Mouse (Mus musculus) R1 (cell line): ENCODE data around the gene Exoc4.

Source experiments
- DNase-seq: peaks from one replicate; pipeline ENCODE4 v3.0.0-alpha.2; 2018; ENCODE audit warnings: low read depth, low spot score

Gene Exoc4

DNA sequence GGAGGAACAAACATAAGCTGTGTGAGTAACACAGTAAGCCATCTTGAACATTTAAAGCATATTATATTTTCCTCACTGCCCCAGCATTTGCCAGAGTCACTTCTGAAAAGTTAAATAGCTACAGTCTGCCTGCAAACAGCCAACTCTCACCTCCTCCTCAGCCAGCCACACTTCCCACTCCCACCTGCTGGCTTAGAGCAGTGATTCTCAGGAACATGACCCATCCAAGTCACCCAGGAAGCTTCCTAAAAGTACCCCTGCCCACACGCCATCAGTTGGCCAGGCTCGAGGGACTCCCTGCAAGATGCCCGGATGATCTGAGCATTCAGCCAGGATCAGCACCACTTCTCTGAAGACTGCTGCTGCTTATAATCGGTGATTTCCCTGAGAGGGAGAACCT, 514.4 kb downstream of the Exoc4 start:
- DNase-seq = no peak

- DNase-seq = no peak
Observed at GRCm38 (mm10) chr6:33763970-33764369, 515.1 kb downstream of the Exoc4 start.

DNA sequence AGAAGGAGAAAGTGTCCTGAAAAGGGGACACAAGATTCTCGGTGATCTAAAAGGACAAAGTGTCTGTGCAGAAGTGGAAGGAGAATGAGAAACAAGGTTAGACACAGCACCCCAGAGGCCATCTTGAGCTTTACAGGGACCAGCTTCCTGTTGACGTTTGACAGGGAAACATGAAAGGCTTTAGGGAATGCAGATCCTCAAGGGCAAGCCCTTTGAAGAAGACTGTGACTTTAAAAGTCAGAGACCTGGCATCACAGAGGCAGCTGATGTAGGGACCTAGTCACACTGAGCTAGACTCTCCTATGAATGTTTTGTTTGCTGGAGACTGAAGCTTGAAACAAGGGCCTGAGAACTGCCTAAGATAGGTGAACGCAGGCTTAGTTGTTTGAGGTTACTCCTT, 520.4 kb downstream of the Exoc4 start:
- DNase-seq = peak; percentile 67

DNA sequence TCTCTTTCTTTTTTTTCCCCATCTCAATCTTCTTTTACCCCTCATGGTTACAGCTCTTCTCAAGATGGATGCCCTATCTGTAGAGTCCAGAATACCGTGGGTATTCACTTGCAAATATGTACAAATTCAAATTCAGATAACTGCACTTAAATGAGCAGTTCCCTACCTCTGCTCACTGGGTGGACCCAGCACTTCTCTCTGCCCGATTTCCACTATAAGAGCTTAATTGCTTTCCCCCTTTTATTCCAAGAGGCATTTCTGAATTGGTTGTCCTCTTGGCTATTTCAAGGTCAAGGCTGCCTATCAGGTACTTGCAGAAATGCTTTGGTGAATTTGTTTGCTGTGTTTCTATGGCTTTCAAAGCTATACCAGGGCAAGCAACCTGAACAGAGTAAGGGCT, 521.1 kb downstream of the Exoc4 start:
- peak; percentile 84 for DNase-seq

DNA sequence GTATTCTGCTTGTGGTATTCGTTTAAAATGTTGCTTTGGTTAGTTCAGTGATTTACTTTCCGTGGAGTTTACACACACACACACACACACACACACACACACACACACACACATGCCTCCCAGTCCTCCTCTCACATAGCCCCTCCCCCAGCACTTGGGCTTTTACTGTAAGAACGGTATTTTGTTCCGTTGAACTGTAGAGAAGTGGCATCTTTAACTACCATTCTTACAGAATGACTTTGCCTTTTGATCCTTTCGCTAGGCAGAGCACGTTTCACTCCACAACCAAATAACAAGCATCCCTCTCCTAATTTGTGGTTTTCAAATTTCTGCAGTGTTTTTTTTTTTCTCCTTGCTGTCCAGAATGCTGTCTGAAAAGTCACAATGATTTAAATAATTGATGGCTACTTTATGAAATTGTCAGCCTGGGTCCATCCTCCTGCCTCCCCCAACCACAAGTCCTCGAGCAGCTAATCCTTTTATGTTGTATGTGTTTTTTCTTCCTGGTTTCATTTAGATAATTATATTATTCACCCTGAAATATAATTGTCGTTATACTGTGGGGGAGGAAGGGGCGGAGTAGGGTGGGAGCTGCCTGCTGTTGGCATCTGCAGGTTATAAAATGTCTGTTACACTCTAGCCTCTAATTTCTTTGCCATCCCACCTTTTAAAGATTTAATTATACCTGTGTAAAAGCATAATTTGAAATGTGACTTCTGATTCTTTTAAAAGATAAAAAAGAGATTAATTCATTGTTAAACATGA, 523.8 kb downstream of the Exoc4 start:
- DNase-seq = no peak

GRCm38 (mm10) chr6:33792604-33793003, 543.7 kb downstream of the Exoc4 start:
- DNase-seq = no peak

GRCm38 (mm10) chr6:33801254-33801653, 552.4 kb downstream of the Exoc4 start:
- no peak for DNase-seq

DNA sequence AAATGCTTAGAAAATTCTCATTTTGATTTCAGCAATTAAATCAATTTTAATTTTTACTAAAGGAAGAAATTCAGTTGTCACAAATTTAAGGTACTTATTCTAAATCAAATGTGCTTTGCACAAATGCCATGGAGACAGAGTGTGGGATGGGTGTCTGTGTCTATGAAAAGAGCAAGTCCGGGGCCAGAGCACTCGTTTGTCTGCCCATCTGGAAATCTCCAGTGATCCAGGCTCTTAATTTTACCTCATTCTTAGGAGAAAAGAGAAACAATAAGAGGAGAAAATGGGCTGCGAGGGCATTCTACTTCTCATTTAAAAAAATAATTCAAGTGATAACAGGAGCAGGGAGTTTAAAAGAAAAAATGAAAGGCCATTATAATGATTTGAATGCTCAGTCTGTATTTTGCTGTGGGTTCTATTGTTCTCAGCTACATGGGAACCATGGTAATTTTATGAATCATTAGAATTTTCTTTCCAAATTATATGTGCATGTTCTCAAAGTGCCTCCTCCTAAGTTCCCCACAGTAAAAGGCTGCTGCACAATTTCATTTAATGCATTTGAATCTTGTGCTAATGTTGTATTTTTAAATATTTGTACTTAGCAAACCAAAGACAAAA, 554.7 kb downstream of the Exoc4 start:
- DNase-seq = no peak

GRCm38 (mm10) chr6:33804775-33805174, 555.9 kb downstream of the Exoc4 start:
- no peak for DNase-seq

DNA sequence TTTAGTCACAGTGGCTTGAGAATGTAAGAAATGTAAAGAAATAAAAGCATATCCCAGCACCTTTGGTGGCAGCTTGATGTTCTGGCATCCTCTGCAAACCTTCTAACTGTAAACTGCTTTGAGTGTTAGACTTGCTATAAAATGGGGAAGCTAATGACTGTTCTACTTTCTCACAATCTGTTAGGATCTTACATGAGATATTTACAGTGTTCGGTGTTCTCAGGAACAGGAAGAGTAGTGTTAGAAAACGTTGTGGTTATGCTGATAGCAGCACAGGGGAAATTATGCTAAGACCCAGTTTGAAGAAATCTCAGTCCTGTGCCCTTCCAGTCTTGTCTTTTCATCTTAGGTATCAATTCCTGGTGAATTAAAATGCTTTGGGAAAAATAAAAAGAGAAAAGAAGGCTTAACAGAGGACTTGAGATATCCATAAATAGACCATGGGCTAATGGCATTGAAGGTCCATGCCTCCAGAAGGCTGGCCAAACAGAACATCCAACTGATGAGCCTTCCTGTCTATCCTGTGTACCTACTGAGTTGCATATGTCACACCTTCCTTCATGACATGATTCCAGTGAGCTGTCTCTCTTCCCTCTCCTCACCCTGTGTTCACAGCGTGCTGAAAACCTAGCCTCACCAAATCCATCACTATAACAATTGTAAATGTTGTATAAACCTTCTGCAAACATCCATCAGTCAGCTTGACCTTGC, 557.3 kb downstream of the Exoc4 start:
- no peak for DNase-seq

- no peak for DNase-seq
Observed at GRCm38 (mm10) chr6:33814386-33814785, 565.5 kb downstream of the Exoc4 start.

DNA sequence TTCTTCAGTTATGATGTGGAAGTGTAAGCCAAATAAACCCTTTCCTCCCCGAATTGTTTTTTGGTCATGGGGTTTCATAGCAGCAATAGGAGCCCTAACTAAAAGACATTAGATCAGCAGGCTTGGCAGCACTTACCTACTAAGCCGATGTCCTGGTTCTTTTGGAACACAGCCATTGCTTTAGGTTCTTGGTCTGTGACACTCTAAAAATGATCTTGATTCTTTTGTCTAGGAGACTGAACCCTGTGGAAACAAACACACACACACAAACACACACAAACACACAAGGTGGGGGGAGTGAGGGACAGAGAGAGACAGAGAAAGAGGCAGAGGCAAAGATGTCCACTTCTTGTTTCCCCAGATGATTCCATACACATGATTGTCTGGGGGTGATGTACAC, 574.3 kb downstream of the Exoc4 start:
- no peak for DNase-seq

DNA sequence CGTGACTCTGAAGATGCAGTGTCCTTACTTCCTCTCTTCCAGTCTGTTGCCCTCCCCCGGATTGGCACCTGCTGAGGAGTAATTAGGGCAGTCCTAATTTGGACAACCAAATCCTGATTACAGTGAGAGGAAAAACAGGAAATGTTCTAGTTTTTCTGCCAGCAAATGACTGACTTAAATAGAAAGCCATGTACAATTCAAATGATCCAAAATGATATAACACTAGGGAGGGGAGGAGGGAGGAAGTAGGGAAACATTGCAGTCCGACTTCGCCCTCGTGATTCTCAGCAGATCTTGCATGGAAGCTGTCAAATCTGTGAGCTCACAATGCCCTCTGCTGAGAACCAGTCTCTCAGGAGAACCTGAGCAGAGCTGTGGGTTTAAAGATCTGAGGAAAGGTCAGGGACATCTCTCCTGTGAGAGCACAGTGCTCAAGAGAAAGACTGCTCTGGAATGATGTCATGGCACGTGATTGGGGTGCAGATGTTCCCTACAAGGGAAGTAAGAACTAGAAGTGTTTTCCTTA, 575.0 kb downstream of the Exoc4 start:
- no peak for DNase-seq

GRCm38 (mm10) chr6:33828499-33828898, 579.6 kb downstream of the Exoc4 start:
- DNase-seq = no peak

DNA sequence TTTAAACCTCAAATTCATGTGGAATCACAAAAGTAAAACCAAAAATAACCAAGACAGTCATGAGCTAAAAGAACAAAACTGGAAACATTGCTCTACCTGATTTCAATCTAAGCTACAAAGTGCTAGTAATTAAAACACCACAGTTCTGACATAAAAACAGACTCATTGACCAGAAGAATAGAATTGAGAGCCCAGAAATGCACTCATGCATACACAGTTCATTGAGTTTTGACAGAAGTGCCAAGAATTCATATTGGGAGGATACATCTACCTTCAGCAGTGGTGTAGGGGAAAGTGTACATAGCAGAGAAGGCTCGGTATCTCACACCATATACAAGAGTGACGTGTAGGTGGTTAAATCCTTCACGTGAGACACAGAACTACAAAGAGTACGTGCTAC, 580.4 kb downstream of the Exoc4 start:
- DNase-seq = no peak

DNA sequence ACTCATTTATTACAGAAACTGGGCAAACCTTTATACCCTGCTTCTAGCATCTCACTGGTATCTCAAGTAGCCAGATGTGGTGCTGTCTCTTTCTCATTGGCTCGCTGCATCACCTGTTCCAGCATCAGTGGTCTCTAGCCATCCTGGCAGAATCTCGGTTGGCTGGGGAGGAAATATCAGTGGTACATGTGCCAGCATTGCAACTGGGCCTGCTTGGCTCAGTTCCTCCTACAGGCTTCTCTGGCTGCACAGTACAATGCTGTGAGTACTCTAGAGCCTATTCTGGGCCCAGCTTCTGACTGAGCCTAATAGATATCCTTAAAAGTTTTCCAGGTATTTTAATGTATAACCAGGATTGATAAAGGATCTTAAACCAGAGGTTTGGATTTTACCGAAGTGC, 582.4 kb downstream of the Exoc4 start:
- DNase-seq = no peak

GRCm38 (mm10) chr6:33832978-33833377, 584.1 kb downstream of the Exoc4 start:
- peak; percentile 24 for DNase-seq

GRCm38 (mm10) chr6:33836048-33836780, 587.3 kb downstream of the Exoc4 start:
- DNase-seq = no peak

GRCm38 (mm10) chr6:33842901-33843300, 594.0 kb downstream of the Exoc4 start:
- no peak for DNase-seq

DNA sequence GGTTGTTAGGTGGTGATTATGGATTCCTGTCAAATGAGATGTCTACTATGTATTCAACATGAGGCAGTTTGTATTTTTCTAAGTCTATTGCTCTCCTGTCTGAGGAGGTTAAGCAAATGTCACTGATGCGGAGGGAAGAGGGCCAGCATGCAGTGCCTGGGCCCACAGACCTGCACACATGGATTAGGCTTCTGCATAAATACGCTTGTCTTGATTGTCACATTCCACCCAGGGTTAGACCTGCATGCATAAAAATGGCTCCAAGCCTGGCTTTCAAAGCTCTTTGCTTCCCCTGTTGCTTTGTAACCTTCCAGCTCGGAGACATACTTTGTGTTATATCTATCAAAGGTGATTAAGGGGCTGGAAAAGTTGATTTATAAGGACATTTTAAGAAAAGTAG, 610.2 kb downstream of the Exoc4 start:
- no peak for DNase-seq

- no peak for DNase-seq
Observed at GRCm38 (mm10) chr6:33865752-33866151, 616.9 kb downstream of the Exoc4 start.
